Mouse (Mus musculus): ENCODE data around the gene Col4a1.

The Col4a1 gene

GRCm38 (mm10) chr8:11312349-11313175, at the start of gene Col4a1, which contains the start of gene Col4a2:
Gene Col4a1 (minus strand): TSS chr8:11312826.
Gene Col4a2 (plus strand): TSS chr8:11312805.
- peak; percentile 88 for DNase-seq

- DNase-seq = no peak
Measured at GRCm38 (mm10) chr8:11361546-11362277, 49.1 kb upstream of the Col4a1 start.

DNA sequence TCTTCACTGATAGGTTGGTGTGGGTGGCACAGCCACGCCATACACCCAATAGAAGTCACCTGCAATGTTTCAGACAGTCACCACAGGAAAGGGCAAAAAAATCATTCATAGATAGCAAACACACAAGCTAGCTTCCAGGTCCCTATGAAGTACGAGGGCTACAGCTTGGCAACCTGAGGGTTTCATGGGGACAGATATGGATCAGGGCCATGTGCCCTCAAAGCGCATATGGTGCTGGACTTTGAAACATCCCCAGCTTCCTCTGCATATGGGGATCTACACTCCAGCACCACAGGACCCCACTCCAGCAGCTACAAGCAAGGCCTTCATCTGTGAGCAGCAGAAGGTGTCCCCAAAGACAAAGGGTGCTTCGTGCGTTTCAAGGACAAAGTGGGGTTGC, 47.2 kb upstream of the Col4a1 start:
- DNase-seq = no peak

GRCm38 (mm10) chr8:11357921-11358436, 45.4 kb upstream of the Col4a1 start:
- DNase-seq = no peak

DNA sequence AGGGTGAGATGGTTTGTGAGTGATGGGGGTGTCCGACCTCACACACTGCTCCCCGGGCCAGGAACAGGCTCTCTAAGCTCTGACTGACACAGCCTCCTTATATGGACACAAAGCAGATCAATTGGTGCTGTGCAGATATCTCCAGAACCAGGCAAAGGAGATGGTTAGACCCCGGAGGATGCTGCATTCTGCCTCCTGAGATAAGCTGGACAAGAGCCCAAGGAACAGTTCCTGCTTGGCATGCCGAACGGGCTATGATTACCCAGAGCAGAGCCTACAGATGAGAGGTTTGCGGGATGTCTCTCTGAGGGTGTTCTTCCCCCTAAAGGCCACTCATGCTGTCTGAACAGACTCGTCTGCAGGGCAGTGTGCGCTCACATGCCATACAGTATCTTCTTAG, 44.1 kb upstream of the Col4a1 start:
- DNase-seq = no peak

DNA sequence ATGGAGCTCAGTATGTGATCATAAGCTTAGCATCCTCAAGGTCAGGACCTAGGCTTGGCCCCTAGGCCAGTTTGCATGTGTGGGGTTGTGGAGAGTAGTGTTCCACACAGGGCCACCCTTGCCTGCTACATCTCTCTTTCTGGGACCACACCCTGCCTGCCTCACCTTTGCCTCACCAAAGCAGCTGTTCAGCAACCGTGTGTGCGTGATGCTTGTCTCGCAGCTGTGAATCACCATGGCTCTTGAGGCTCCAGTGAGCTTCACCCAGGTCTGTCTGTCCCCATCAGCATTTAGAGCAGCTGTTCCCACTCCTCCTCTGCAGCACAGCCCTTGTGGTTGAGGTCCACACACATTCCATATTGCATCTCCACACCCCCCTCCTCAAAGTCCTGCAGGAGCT, 43.3 kb upstream of the Col4a1 start:
- DNase-seq = no peak

- DNase-seq = no peak
Measured at GRCm38 (mm10) chr8:11354800-11355451, 42.3 kb upstream of the Col4a1 start.

GRCm38 (mm10) chr8:11352514-11352913, 39.9 kb upstream of the Col4a1 start:
- peak; percentile 70 for DNase-seq

- DNase-seq = no peak
Measured at GRCm38 (mm10) chr8:11351355-11351754, 38.7 kb upstream of the Col4a1 start.

GRCm38 (mm10) chr8:11348622-11349021, 36.0 kb upstream of the Col4a1 start:
- DNase-seq = no peak

DNA sequence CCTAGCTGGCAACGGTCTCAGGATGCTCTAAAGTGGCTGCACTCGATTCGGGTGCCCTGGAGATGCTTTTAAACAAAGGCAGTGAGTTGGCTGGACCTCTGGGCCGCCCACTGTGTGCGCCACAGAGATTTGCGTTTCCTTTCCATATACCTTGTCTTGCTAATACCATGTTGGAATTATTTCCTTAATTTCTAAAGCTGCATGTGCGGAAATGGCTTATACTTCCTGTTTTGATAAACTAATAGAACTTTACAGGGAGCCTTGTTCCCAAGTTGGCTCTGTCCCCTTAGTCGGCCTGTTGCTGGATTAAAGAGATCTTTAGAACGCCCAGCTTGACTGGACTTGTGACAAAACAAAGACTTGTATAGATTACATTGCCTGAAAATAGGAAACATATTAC, 35.1 kb upstream of the Col4a1 start:
- DNase-seq = no peak

- DNase-seq = no peak
Measured at GRCm38 (mm10) chr8:11346225-11346624, 33.6 kb upstream of the Col4a1 start.

DNA sequence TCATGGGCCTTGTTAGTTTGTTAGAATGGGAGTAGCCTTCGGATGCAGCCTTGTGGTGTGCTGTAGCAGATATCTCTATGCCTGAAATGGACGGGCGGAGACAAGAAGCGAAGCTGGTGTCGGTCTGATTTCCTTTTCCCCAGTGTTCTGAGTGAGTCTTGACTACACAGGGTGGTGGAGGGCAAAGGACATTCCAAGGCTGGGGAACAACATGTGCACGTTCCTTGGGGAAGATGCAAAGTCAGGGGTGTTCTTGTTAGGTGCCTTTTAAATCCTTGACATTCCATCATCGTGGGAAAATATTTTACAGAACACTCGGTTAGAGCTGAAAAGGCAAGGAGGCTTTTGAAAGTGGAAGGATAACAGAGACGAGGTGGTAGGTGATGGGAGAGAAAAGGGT, 31.8 kb upstream of the Col4a1 start:
- no peak for DNase-seq

GRCm38 (mm10) chr8:11341111-11341566, 28.5 kb upstream of the Col4a1 start:
- no peak for DNase-seq

GRCm38 (mm10) chr8:11340310-11341110, 27.9 kb upstream of the Col4a1 start:
- DNase-seq = no peak

GRCm38 (mm10) chr8:11338507-11338906, 25.9 kb upstream of the Col4a1 start:
- no peak for DNase-seq

DNA sequence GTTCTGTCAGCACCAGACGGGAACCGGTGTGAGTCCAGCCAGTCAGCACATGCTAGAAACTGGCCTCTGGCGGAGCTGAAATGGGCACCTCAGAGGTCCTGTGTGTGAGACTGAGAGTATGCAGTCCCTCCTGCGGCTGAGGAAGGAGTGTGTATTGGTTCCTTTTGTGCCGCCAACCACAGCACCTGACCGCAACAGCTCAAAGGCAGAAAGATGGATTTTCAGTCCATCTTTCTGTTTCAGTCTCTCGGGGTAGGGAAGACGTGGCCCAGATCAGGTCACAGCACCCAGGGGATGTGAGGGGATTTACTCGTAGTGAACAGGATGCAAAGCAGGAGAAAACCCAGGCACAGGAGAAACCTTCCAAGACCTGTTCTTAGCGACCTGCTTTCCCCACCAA, 25.0 kb upstream of the Col4a1 start:
- DNase-seq = no peak

DNA sequence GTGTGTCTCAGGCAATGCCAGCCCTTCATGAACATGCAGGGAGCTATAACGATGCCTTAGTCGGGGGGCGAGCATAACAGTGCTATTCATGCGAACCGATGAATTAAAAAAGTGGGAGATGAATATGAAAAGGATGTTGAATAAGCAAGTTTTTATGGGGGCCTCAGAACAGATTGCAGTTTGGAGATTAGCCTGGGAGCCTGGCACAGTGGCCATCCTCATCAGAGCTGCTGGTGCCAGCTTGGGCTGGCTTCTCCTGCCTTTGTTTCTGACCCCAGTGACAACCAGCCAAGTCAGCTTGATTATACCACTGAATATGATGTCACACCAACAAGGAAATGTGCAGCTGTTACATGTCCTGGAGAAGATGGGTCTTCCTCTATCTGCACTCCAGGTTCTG, 23.7 kb upstream of the Col4a1 start:
- no peak for DNase-seq

- no peak for DNase-seq
Measured at GRCm38 (mm10) chr8:11335238-11335637, 22.6 kb upstream of the Col4a1 start.

DNA sequence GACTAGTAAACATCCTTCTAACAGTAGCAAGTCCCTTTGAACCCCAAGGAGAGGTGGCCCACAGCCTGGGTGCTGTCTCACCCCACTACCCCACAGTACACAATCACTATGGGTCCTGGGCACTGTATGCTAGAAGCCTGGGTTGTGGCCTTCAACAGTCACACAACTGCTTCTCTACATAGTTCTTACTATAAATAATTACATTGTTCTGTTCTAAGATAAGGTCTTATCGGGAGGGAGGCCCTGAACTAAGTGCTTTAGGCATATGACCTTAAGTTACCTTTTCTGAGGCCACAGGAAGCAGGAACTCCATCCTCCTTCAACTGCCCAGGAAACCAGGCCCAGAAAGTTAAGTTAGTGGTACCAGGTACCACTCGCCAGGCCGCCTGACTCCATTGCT, 21.9 kb upstream of the Col4a1 start:
- DNase-seq = no peak

- no peak for DNase-seq
Measured at GRCm38 (mm10) chr8:11333746-11334145, 21.1 kb upstream of the Col4a1 start.

DNA sequence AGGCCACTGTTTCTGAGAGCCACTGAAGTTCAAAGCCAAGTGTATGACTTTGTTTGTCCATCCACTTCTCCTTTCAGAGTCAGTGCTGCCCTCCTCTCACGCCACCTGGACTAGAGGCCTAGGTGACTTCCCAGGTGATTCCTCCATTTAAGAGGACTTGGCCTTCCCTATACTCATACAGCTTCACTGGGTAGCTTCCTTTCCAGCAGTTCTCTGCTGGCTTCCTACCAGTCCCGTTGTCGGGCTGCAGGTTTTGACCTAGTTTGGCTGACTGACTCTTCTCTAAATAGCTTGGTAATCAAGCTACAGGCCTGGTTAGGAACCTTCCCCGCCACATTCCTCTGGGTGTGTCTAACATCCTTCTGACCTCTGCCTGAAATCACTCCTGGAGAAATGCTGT, 18.9 kb upstream of the Col4a1 start:
- no peak for DNase-seq

All from right cerebral cortex, adult 18-20 months (tissue).